Mouse (Mus musculus): Measurements from ENCODE around the gene Coq5. TPM values are rescaled to one million over a fixed set of nuclear protein-coding genes. Genes with fewer than 3 reads are reported as not detected.

Gene Coq5
- total RNA-seq, 2 experiments from 2014 or later: 137 to 167 TPM

- DNase-seq: no peak
- intact Hi-C loops (cut with DNase I): loop anchor here (2.0 kb wide), 2 partner anchors 41 to 69 kb away; partner anchors contain the start of genes Dynll1 and Rnf10
Measured at GRCm38 (mm10) chr5:115341314-115342165, 62.1 kb downstream of the Coq5 start.

Other genes with a start within 250 kb of the Coq5 start
- gene Gm10401, start 181.4 kb upstream of the Coq5 start, total RNA-seq (2021): not detected
- 100 to 1,000 TPM; 203 to 239 TPM for gene Acads, start 160.3 kb upstream of the Coq5 start, total RNA-seq (2021)
- 10 to 100 TPM; 17.7 to 21.3 TPM for gene Unc119b, start 144.7 kb upstream of the Coq5 start, total RNA-seq (2021)
- 10 to 100 TPM; 73.4 to 93.0 TPM for gene Mlec, start 121.5 kb upstream of the Coq5 start, total RNA-seq (2021)
- 1 to 10 TPM; 1.8 to 3.2 TPM for gene Cabp1, start 85.3 kb upstream of the Coq5 start, total RNA-seq (2021)
- 10 to 100 TPM; 31.5 to 35.5 TPM for gene Pop5, start 43.8 kb upstream of the Coq5 start, total RNA-seq (2021)
- gene Rnf10, start 6.8 kb upstream of the Coq5 start, total RNA-seq (2021): 100 to 1,000 TPM; 378 to 424 TPM
- 10 to 100 TPM; 71.9 to 88.5 TPM for gene Dynll1, start 21.3 kb downstream of the Coq5 start, total RNA-seq (2021)
- gene Srsf9, start 47.5 kb downstream of the Coq5 start, total RNA-seq (2021): 10 to 100 TPM; 16.0 to 18.1 TPM
- gene Gatc, start 61.5 kb downstream of the Coq5 start, total RNA-seq (2021): 10 to 100 TPM; 17.6 to 18.6 TPM
- gene Triap1, start 61.6 kb downstream of the Coq5 start, total RNA-seq (2021): 10 to 100 TPM; 22.8 to 27.6 TPM
- gene Cox6a1, start 69.3 kb downstream of the Coq5 start, total RNA-seq (2021): 100 to 1,000 TPM; 253 to 261 TPM
- gene Msi1, start 149.9 kb downstream of the Coq5 start, total RNA-seq (2021): 1 to 10 TPM in 1 of 2 experiments, under 1 TPM in 1; 0.92 to 1.2 TPM
- not detected for gene Pla2g1b, start 186.6 kb downstream of the Coq5 start, total RNA-seq (2021)
- gene Sirt4, start 205.1 kb downstream of the Coq5 start, total RNA-seq (2021): 10 to 100 TPM; 17.9 to 18.1 TPM
- 10 to 100 TPM; 36.2 to 37.9 TPM for gene Pxn, start 227.0 kb downstream of the Coq5 start, total RNA-seq (2021)